Mouse (Mus musculus) CH12.LX (cell line): ENCODE measurements around the gene Dlg1. TPM values are rescaled to one million over a fixed set of nuclear protein-coding genes. Genes with fewer than 3 reads are reported as not detected.

Source experiments
- DNase-seq: peaks from one replicate; pipeline ENCODE4 v3.0.0-alpha.2; 2013; ENCODE audit errors: extremely low read depth
- H3K27ac ChIP-seq: 2 replicates; pipeline ENCODE4 v1.5.1; 2012; ENCODE audit warnings: low read depth, mild to moderate bottlenecking, control low read depth, moderate library complexity; ENCODE audit not compliant: insufficient read depth
- H3K27me3 ChIP-seq: replicated peaks from 2 replicates; pipeline ENCODE3; 2012; ENCODE audit warnings: inconsistent platforms
- H3K36me3 ChIP-seq, 2 experiments: replicated peaks in 1 of 2; 2 replicates each; pipeline versions ENCODE3 to v1.6.1; 2012; ENCODE audit warnings: inconsistent platforms in 1 of 2, low read length in 1 of 2, mild to moderate bottlenecking in 1 of 2, mixed read lengths in 1 of 2, moderate library complexity in 1 of 2; ENCODE audit not compliant: control insufficient read depth in 1 of 2, insufficient read depth in 1 of 2
- H3K4me1 ChIP-seq, 2 experiments: 2 replicates each; pipeline ENCODE4 v1.6.1; 2012; ENCODE audit warnings: inconsistent platforms in 1 of 2, moderate library complexity in 1 of 2; ENCODE audit not compliant: insufficient read depth in 2 of 2, control insufficient read depth in 1 of 2
- H3K4me2 ChIP-seq: 2 replicates; pipeline ENCODE4 v1.6.1; 2012; ENCODE audit warnings: low read depth, mild to moderate bottlenecking, control low read depth; ENCODE audit not compliant: poor library complexity, insufficient read depth, severe bottlenecking
- H3K4me3 ChIP-seq, 3 experiments: fragments of 150-350 bp in 1 of 3; sonication (generic) in 1 of 3; replicated peaks in 1 of 3; 2 replicates each; pipeline versions ENCODE3 to v1.5.1; 2011 to 2012; ENCODE audit warnings: low read depth in 2 of 3, low read length in 2 of 3, mild to moderate bottlenecking in 2 of 3, moderate library complexity in 2 of 3, control low read depth in 1 of 3, improper control_type of control experiment in 1 of 3, inconsistent platforms in 1 of 3, mixed read lengths in 1 of 3; ENCODE audit not compliant: poor library complexity in 1 of 3
- H3K79me2 ChIP-seq: replicated peaks from 2 replicates; pipeline ENCODE4 v1.6.1; 2012; ENCODE audit warnings: mild to moderate bottlenecking, moderate library complexity; ENCODE audit not compliant: control insufficient read depth, poor library complexity, insufficient read depth, severe bottlenecking; ENCODE audit errors: extremely low read depth
- H3K9ac ChIP-seq: 2 replicates; pipeline ENCODE4 v1.6.1; 2012; ENCODE audit warnings: low read depth, mild to moderate bottlenecking, control low read depth, moderate library complexity; ENCODE audit not compliant: insufficient read depth
- H3K9me3 ChIP-seq: replicated peaks from 2 replicates; pipeline ENCODE3; 2012; ENCODE audit warnings: low read length, inconsistent platforms, mixed read lengths
- BHLHE40 ChIP-seq: IDR thresholded peaks from 2 replicates; pipeline ENCODE4 v1.6.1; 2011; ENCODE audit warnings: mild to moderate bottlenecking, low read depth, low read length, improper control_type of control experiment
- CHD1 ChIP-seq: IDR thresholded peaks from 2 replicates; pipeline ENCODE4 v1.6.1; 2012; ENCODE audit warnings: low read depth, low read length, improper control_type of control experiment, inconsistent platforms
- CHD2 ChIP-seq: IDR thresholded peaks from 2 replicates; pipeline ENCODE4 v1.6.1; 2011; ENCODE audit warnings: low read length, improper control_type of control experiment
- CTCF ChIP-seq, 2 experiments: IDR thresholded peaks in 1 of 2; conservative IDR thresholded peaks in 1 of 2; 2 replicates each; pipeline ENCODE4 v1.5.1; 2011 to 2012; ENCODE audit warnings: low read depth in 2 of 2, low read length in 2 of 2, improper control_type of control experiment in 1 of 2, inconsistent platforms in 1 of 2, mild to moderate bottlenecking in 1 of 2, moderate library complexity in 1 of 2
- E2F4 ChIP-seq: IDR thresholded peaks from 2 replicates; pipeline ENCODE4 v1.6.1; 2011; ENCODE audit warnings: low read depth, low read length, improper control_type of control experiment; ENCODE audit not compliant: insufficient replicate concordance
- ELF1 ChIP-seq: IDR thresholded peaks from 2 replicates; pipeline ENCODE4 v1.6.1; 2014; ENCODE audit warnings: low read depth, mild to moderate bottlenecking, inconsistent platforms, low read length, improper control_type of control experiment
- EP300 ChIP-seq: IDR thresholded peaks from 2 replicates; pipeline ENCODE4 v1.6.1; 2011; ENCODE audit warnings: low read length, improper control_type of control experiment
- ETS1 ChIP-seq: conservative IDR thresholded peaks from 2 replicates; pipeline ENCODE4 v1.6.1; 2012; ENCODE audit warnings: low read depth, mild to moderate bottlenecking, inconsistent platforms, low read length, improper control_type of control experiment, moderate library complexity
- GABPA ChIP-seq: IDR thresholded peaks from 2 replicates; pipeline ENCODE4 v1.6.1; 2012; ENCODE audit warnings: low read depth, low read length, improper control_type of control experiment, inconsistent platforms; ENCODE audit not compliant: insufficient replicate concordance
- HCFC1 ChIP-seq: IDR thresholded peaks from 2 replicates; pipeline ENCODE4 v1.6.1; 2012; ENCODE audit warnings: low read depth, mild to moderate bottlenecking, inconsistent platforms, low read length, improper control_type of control experiment
- IRF4 ChIP-seq: IDR thresholded peaks from 2 replicates; pipeline ENCODE4 v1.6.1; 2014; ENCODE audit warnings: low read depth, mild to moderate bottlenecking, inconsistent platforms, low read length, improper control_type of control experiment
- JUN ChIP-seq: IDR thresholded peaks from 2 replicates; pipeline ENCODE4 v1.6.1; 2011; ENCODE audit warnings: low read depth, mild to moderate bottlenecking, low read length, improper control_type of control experiment, moderate library complexity; ENCODE audit not compliant: insufficient read depth
- JUND ChIP-seq: conservative IDR thresholded peaks from 2 replicates; pipeline ENCODE4 v1.6.1; 2011; ENCODE audit warnings: low read depth, low read length, improper control_type of control experiment
- KAT2A ChIP-seq: IDR thresholded peaks from 2 replicates; pipeline ENCODE4 v1.6.1; 2012; ENCODE audit warnings: low read length, improper control_type of control experiment, inconsistent platforms; ENCODE audit not compliant: insufficient replicate concordance
- MAFK ChIP-seq: IDR thresholded peaks from 2 replicates; pipeline ENCODE4 v1.6.1; 2011; ENCODE audit warnings: low read length, improper control_type of control experiment; ENCODE audit not compliant: insufficient replicate concordance
- MAX ChIP-seq: IDR thresholded peaks from 2 replicates; pipeline ENCODE4 v1.6.1; 2011; ENCODE audit warnings: low read length, improper control_type of control experiment
- MAZ ChIP-seq: IDR thresholded peaks from 2 replicates; pipeline ENCODE4 v1.6.1; 2012; ENCODE audit warnings: low read depth, mild to moderate bottlenecking, inconsistent platforms, low read length, improper control_type of control experiment, moderate library complexity
- MEF2A ChIP-seq: IDR thresholded peaks from 2 replicates; pipeline ENCODE4 v1.6.1; 2014; ENCODE audit warnings: low read depth, mild to moderate bottlenecking, inconsistent platforms, low read length, improper control_type of control experiment, borderline replicate concordance
- MXI1 ChIP-seq: IDR thresholded peaks from 2 replicates; pipeline ENCODE4 v1.6.1; 2011; ENCODE audit warnings: mild to moderate bottlenecking, low read depth, low read length, improper control_type of control experiment
- MYC ChIP-seq: IDR thresholded peaks from 2 replicates; pipeline ENCODE4 v1.6.1; 2011; ENCODE audit warnings: low read depth, mild to moderate bottlenecking, improper control_type of control experiment, low read length
- NELFE ChIP-seq: IDR thresholded peaks from 2 replicates; pipeline ENCODE4 v1.6.1; 2011; ENCODE audit warnings: low read depth, low read length, improper control_type of control experiment
- NRF1 ChIP-seq: IDR thresholded peaks from 2 replicates; pipeline ENCODE4 v1.6.1; 2014; ENCODE audit warnings: low read depth, mild to moderate bottlenecking, inconsistent platforms, low read length, improper control_type of control experiment, moderate library complexity
- PAX5 ChIP-seq: IDR thresholded peaks from 2 replicates; pipeline ENCODE4 v1.6.1; 2012; ENCODE audit warnings: low read length, inconsistent platforms, mixed read lengths
- POLR2A ChIP-seq: IDR thresholded peaks from 2 replicates; pipeline ENCODE4 v1.6.1; 2011; ENCODE audit warnings: low read depth, mild to moderate bottlenecking, improper control_type of control experiment, low read length
- POLR2AphosphoS2 ChIP-seq: IDR thresholded peaks from 2 replicates; pipeline ENCODE4 v1.6.1; 2011; ENCODE audit warnings: low read depth, low read length, improper control_type of control experiment
- RAD21 ChIP-seq: IDR thresholded peaks from 2 replicates; pipeline ENCODE4 v1.6.1; 2011; ENCODE audit warnings: low read depth, mild to moderate bottlenecking, low read length, improper control_type of control experiment, moderate library complexity
- RCOR1 ChIP-seq: conservative IDR thresholded peaks from 2 replicates; pipeline ENCODE4 v1.6.1; 2012; ENCODE audit warnings: low read depth, mild to moderate bottlenecking, inconsistent platforms, low read length, improper control_type of control experiment
- SIN3A ChIP-seq: IDR thresholded peaks from 2 replicates; pipeline ENCODE4 v1.6.1; 2012; ENCODE audit warnings: low read length, improper control_type of control experiment, inconsistent platforms
- SMC3 ChIP-seq: IDR thresholded peaks from 2 replicates; pipeline ENCODE4 v1.6.1; 2011; ENCODE audit warnings: low read depth, low read length, improper control_type of control experiment
- TBP ChIP-seq: conservative IDR thresholded peaks from 2 replicates; pipeline ENCODE4 v1.6.1; 2011; ENCODE audit warnings: low read depth, low read length, improper control_type of control experiment
- TCF12 ChIP-seq: IDR thresholded peaks from 2 replicates; pipeline ENCODE4 v1.6.1; 2014; ENCODE audit warnings: low read depth, mild to moderate bottlenecking, inconsistent platforms, low read length, improper control_type of control experiment
- UBTF ChIP-seq: IDR thresholded peaks from 2 replicates; pipeline ENCODE4 v1.6.1; 2012; ENCODE audit warnings: low read depth, mild to moderate bottlenecking, inconsistent platforms, low read length, improper control_type of control experiment, moderate library complexity
- USF1 ChIP-seq: IDR thresholded peaks from 2 replicates; pipeline ENCODE4 v1.6.1; 2014; ENCODE audit warnings: low read depth, mild to moderate bottlenecking, inconsistent platforms, low read length, improper control_type of control experiment
- USF2 ChIP-seq: conservative IDR thresholded peaks from 2 replicates; pipeline ENCODE4 v1.6.1; 2011; ENCODE audit warnings: low read depth, low read length, improper control_type of control experiment
- ZC3H11A ChIP-seq: IDR thresholded peaks from 2 replicates; pipeline ENCODE4 v1.6.1; 2012; ENCODE audit warnings: low read depth, mild to moderate bottlenecking, inconsistent platforms, low read length, improper control_type of control experiment
- ZKSCAN1 ChIP-seq: IDR thresholded peaks from 2 replicates; pipeline ENCODE4 v1.6.1; 2012; ENCODE audit warnings: low read depth, inconsistent platforms, low read length, improper control_type of control experiment, borderline replicate concordance
- ZMIZ1 ChIP-seq: IDR thresholded peaks from 2 replicates; pipeline ENCODE4 v1.6.1; 2012; ENCODE audit warnings: low read depth, mild to moderate bottlenecking, inconsistent platforms, low read length, improper control_type of control experiment
- ZNF384 ChIP-seq: IDR thresholded peaks from 2 replicates; pipeline ENCODE4 v1.6.1; 2012; ENCODE audit warnings: low read depth, low read length, improper control_type of control experiment, inconsistent platforms
- dilution Hi-C: fragments of 300-500 bp; cut with MboI; formaldehyde crosslinking; loops from 2 replicates; pipeline ENCODE4 v1.14.3; 2020; ENCODE audit warnings: low sequenced_read_pairs; ENCODE audit not compliant: extremely low pct_unique_long_range_greater_than_20kb, extremely low pct_ligation_motif_present
- in situ Hi-C: fragments of 300-500 bp; cut with MboI; formaldehyde crosslinking; loops from 3 replicates; pipeline ENCODE4 v1.14.3; 2019; ENCODE audit warnings: low sequenced_read_pairs, low pct_ligation_motif_present, low pct_unique_long_range_greater_than_20kb, mixed read lengths
- polyA plus RNA-seq: library from polyadenylated mRNA; unstranded; fragments of >175 nt; gene quantifications from 2 replicates; pipeline ENCODE4 v1.2.1, GENCODE M21; 2012; ENCODE audit warnings: low read depth; ENCODE audit not compliant: insufficient read length
- total RNA-seq, 2 experiments: library from RNA; depleted of rRNA; stranded (reverse); fragments of 300-350 nt in 1 of 2; fragments of >200 nt in 1 of 2; gene quantifications; 2 replicates each; pipeline ENCODE4 v1.2.3; 2012 to 2014

Dlg1 gene
- total and polyA plus RNA-seq, 3 experiments: 29.0 to 47.9 (median 37.4) TPM

DNA sequence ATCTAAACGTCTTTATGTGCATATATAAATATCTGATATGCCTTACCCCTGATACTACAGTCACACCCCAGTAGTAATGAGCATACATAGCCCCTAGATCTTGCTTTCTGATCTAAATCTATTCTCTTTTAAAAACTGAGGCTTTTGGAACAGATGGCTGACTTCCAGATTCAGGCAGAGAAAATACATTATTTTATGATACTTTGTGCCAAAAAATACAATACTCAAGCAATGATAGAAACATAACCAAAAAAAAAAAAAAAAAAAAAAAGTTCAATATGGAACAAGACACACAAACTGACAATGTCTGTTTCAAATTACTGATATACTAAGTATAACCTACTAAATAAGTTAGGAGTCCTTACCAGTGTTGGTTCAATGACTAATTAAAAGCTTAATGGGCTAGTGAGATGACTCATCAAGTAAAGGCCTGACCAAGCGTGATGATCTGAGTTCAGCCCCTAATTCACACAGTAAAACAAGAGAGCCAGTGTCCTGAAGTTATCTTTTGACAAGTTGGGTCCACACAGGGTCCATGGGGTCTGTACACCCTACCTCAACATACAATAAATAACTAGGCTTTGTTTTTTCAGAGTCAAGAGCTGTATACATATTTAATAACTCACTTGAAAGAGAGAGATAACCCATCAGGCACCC, 171.5 kb downstream of the Dlg1 start:
- peaks cover 10 to 25% of the 10 kb centered on the region in 2 experiments for H3K36me3 ChIP-seq
- DNase-seq: peak; percentile 66
- H3K4me3 ChIP-seq: no peak overlapping the region

DNA sequence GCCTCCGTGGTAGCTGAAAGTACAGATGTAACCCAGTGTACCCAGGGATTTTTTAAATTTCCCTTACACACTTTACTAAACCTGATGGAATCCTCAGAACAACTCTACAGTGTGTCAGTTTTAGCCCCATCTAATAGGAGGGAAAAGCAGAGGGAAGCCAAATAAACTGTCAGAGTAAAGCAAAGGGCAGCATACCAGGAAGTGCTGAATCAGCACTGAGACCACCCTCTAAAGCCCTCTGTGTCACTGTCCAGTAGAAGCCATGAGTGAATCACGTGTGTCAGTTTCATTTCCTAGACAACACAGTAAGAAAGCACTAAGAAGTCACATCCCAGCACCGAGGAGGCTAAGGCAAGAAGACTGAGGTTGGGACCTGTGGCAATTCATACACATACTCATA, 174.1 kb downstream of the Dlg1 start:
- H3K27me3 ChIP-seq: no peaks in the 10 kb centered on the region
- H3K4me1 ChIP-seq: peaks cover 16 to 88% of the 10 kb centered on the region in 2 experiments
- dilution Hi-C loops: no loop called here
- no peak overlapping the region; the same call in 1 of the 2 replicates for H3K27ac ChIP-seq
- no peak overlapping the region for H3K4me2 ChIP-seq
- TF ChIP-seq ELF1 (no peak), RCOR1 (no peak), POLR2A (no peak), MAFK (peak; percentile 97), MAZ (no peak), HCFC1 (no peak), UBTF (no peak), BHLHE40 (peak; percentile 51; the same call in 1 of the 2 replicates)
- TF ChIP-seq, all 38 proteins: peak for 2
- Histone ChIP-seq H3K9me3 (no peaks in the 10 kb centered on the region), H3K36me3 (peaks cover 10 to 28% of the 10 kb centered on the region in 2 experiments), H3K9ac (no peak overlapping the region), H3K4me3 (no peak overlapping the region), H3K79me2 (no peaks in the 10 kb centered on the region)
- in situ Hi-C loops: no loop called here
- no peak for DNase-seq

More for the DNA sequence above, 171.5 kb downstream of the Dlg1 start:
- no peak overlapping the region for H3K27ac ChIP-seq
- dilution Hi-C loops: no loop called here
- H3K9ac ChIP-seq: no peak overlapping the region
- no peak for TF ChIP-seq GABPA
- TF ChIP-seq PAX5: no peak
- no peak for TF ChIP-seq ELF1
- no peak for TF ChIP-seq ZKSCAN1
- TF ChIP-seq ETS1: peak; percentile 11; the same call in 1 of the 2 replicates
- TF ChIP-seq POLR2AphosphoS2: no peak
- no peak for TF ChIP-seq USF1
- TF ChIP-seq SIN3A: no peak
- no peak for TF ChIP-seq NELFE
- TF ChIP-seq JUND: peak; percentile 84
- 0 out of 2 replicates have a peak, but pooled peaks have one; percentile 28 for TF ChIP-seq IRF4
- TF ChIP-seq MEF2A: no peak
- TF ChIP-seq MAFK: no peak; the same call in 1 of the 2 replicates
- TF ChIP-seq RAD21: no peak
- no peak for TF ChIP-seq HCFC1
- no peak for TF ChIP-seq MYC
- TF ChIP-seq ZNF384: peak; percentile 70
- no peak for TF ChIP-seq NRF1
- TF ChIP-seq RCOR1: no peak
- no peak for TF ChIP-seq CHD2
- TF ChIP-seq ZC3H11A: no peak
- no peak for TF ChIP-seq ZMIZ1
- TF ChIP-seq JUN: peak; percentile 79
- TF ChIP-seq EP300: peak; percentile 65
- no peak for TF ChIP-seq TBP
- TF ChIP-seq CHD1: no peak
- TF ChIP-seq MAZ: no peak
- no peak for TF ChIP-seq UBTF
- TF ChIP-seq MXI1: no peak
- TF ChIP-seq POLR2A: no peak
- TF ChIP-seq TCF12: no peak
- TF ChIP-seq CTCF (conservative IDR thresholded peaks at IDR 0.05 in 1 of 2, IDR thresholded peaks at IDR 0.05 in 1 of 2; ENCODE audit: low read depth in 2 of 2, low read length in 2 of 2): no peak
- no peak for TF ChIP-seq E2F4
- TF ChIP-seq BHLHE40: peak; percentile 57
- TF ChIP-seq KAT2A: no peak
- no peak for TF ChIP-seq USF2
- TF ChIP-seq MAX: no peak
- no peak for TF ChIP-seq SMC3
- TF ChIP-seq, all 38 proteins: peak for 7
- peaks cover 12 to 87% of the 10 kb centered on the region in 2 experiments for H3K4me1 ChIP-seq
- in situ Hi-C loops: no loop called here
- H3K27me3 ChIP-seq: no peaks in the 10 kb centered on the region
- H3K4me2 ChIP-seq: no peak overlapping the region
- H3K9me3 ChIP-seq: no peaks in the 10 kb centered on the region
- no peaks in the 10 kb centered on the region for H3K79me2 ChIP-seq
